Mouse (Mus musculus) intestine, embryonic 16.5 days (tissue): ENCODE measurements at regions not wholly inside any gene's neighbourhood (a gene's known extent, or its start where the extent isn't known, plus 50 kb on each side); places are given as distances from the start of the nearest gene placed in this dataset.

Experiments used
- ATAC-seq: fragments of 200-750 bp; cut with Nextera tagmentation; 2 replicates; pipeline ENCODE4 v1.8.0; 2017; ENCODE audit warnings: moderate TSS enrichment, moderate library complexity
- H3K27ac ChIP-seq: fragments of 300-500 bp; sonication (generic); 2 replicates; pipeline ENCODE4 v1.5.1; 2014; ENCODE audit warnings: mild to moderate bottlenecking, low read length
- H3K27me3 ChIP-seq: fragments of 300-500 bp; sonication (generic); replicated peaks from 2 replicates; pipeline ENCODE4 v1.6.1; 2014; ENCODE audit warnings: low read length, control low read depth, mixed read lengths; ENCODE audit not compliant: control insufficient read depth, insufficient read depth
- H3K36me3 ChIP-seq: fragments of 300-500 bp; sonication (generic); 2 replicates; pipeline ENCODE4 v1.6.1; 2014; ENCODE audit warnings: low read length, control low read depth; ENCODE audit not compliant: control insufficient read depth, insufficient read depth
- H3K4me1 ChIP-seq: fragments of 300-500 bp; sonication (generic); 2 replicates; pipeline ENCODE4 v1.6.1; 2014; ENCODE audit warnings: low read length, control low read depth, mixed read lengths; ENCODE audit not compliant: control insufficient read depth, insufficient read depth
- H3K4me2 ChIP-seq: fragments of 300-500 bp; sonication (generic); 2 replicates; pipeline ENCODE4 v1.6.1; 2014; ENCODE audit warnings: low read depth, low read length, control low read depth
- H3K4me3 ChIP-seq: fragments of 300-500 bp; sonication (generic); 2 replicates; pipeline ENCODE4 v1.5.1; 2014; ENCODE audit warnings: mild to moderate bottlenecking, low read length
- H3K9ac ChIP-seq: fragments of 300-500 bp; sonication (generic); 2 replicates; pipeline ENCODE4 v1.6.1; 2014; ENCODE audit warnings: low read depth, low read length
- H3K9me3 ChIP-seq: fragments of 300-500 bp; sonication (generic); 2 replicates; pipeline ENCODE4 v1.6.1; 2016; ENCODE audit warnings: low read length, control low read depth; ENCODE audit not compliant: control insufficient read depth
- WGBS: fragments of 180-500 bp; shearing (Covaris S2); extraction: QIAGEN DNeasy Blood & Tissue Kit; methylation state at CpG from one replicate; pipeline ENCODE4 v1.1.7; 2014; 5-methylcytosine and 5-hydroxymethylcytosine counted together

- 71% methylated on average over 12 of the region's 12 CpGs for WGBS
- ATAC-seq, result peak; percentile 45; the same call in 1 of the 2 replicates
These were observed 164.4 kb upstream of the Irf2bp2 start for GRCm38 (mm10) chr8:126757951-126758757.

GRCm38 (mm10) chr8:126756300-126757097 is 162.7 kb upstream of the Irf2bp2 start:
- no peak overlapping the region for H3K27ac ChIP-seq
- no peak for ATAC-seq
- H3K4me3 ChIP-seq, result no peak overlapping the region
- H3K4me1 ChIP-seq, result no peaks in the 10 kb centered on the region; the same call in none of the 2 replicates
- no peaks in the 10 kb centered on the region for H3K9me3 ChIP-seq
- H3K9ac ChIP-seq, result no peak overlapping the region
- 76% methylated on average over 8 of the region's 8 CpGs for WGBS
- H3K4me2 ChIP-seq, result no peak overlapping the region
- no peaks in the 10 kb centered on the region for H3K27me3 ChIP-seq
- no peaks in the 10 kb centered on the region for H3K36me3 ChIP-seq

More at GRCm38 (mm10) chr8:126757951-126758757, 164.4 kb upstream of the Irf2bp2 start:
- Histone ChIP-seq H3K4me3 (no peak overlapping the region), H3K4me2 (no peak overlapping the region), H3K4me1 (no peaks in the 10 kb centered on the region; the same call in 1 of the 2 replicates), H3K36me3 (no peaks in the 10 kb centered on the region), H3K27me3 (no peaks in the 10 kb centered on the region), H3K27ac (peak overlapping the region; percentile 1; the same call in 1 of the 2 replicates), H3K9ac (no peak overlapping the region), H3K9me3 (no peaks in the 10 kb centered on the region)

- Histone ChIP-seq H3K4me1 (peaks cover under 1% of the 10 kb centered on the region), H3K4me2 (no peak overlapping the region), H3K4me3 (no peak overlapping the region), H3K9ac (no peak overlapping the region), H3K27me3 (no peaks in the 10 kb centered on the region), H3K9me3 (no peaks in the 10 kb centered on the region), H3K36me3 (no peaks in the 10 kb centered on the region), H3K27ac (no peak overlapping the region)
- no peak for ATAC-seq
- 89% methylated on average over 5 of the region's 5 CpGs for WGBS
These were observed 161.9 kb upstream of the Irf2bp2 start for GRCm38 (mm10) chr8:126755669-126756068.

GRCm38 (mm10) chr8:126754361-126754809 is 160.6 kb upstream of the Irf2bp2 start:
- WGBS, result 85% methylated on average over 8 of the region's 8 CpGs
- Histone ChIP-seq H3K9me3 (no peaks in the 10 kb centered on the region), H3K27ac (no peak overlapping the region), H3K36me3 (no peaks in the 10 kb centered on the region), H3K4me3 (no peak overlapping the region), H3K4me1 (peaks cover 4% of the 10 kb centered on the region), H3K4me2 (no peak overlapping the region), H3K9ac (no peak overlapping the region), H3K27me3 (no peaks in the 10 kb centered on the region)
- no peak for ATAC-seq

GRCm38 (mm10) chr8:126753059-126753855 is 159.5 kb upstream of the Irf2bp2 start:
- Histone ChIP-seq H3K9me3 (no peaks in the 10 kb centered on the region), H3K9ac (no peak overlapping the region), H3K4me1 (peaks cover 4% of the 10 kb centered on the region), H3K4me3 (no peak overlapping the region), H3K27me3 (no peaks in the 10 kb centered on the region), H3K27ac (no peak overlapping the region), H3K4me2 (no peak overlapping the region), H3K36me3 (no peaks in the 10 kb centered on the region)
- WGBS, result 64% methylated on average over 4 of the region's 4 CpGs
- no peak for ATAC-seq

GRCm38 (mm10) chr8:126751416-126752140 is 157.8 kb upstream of the Irf2bp2 start:
- H3K4me1 ChIP-seq, result peaks cover 4% of the 10 kb centered on the region
- H3K9ac ChIP-seq, result no peak overlapping the region
- 0 out of 2 replicates have a peak overlapping the region, but pooled peaks have one; percentile 31 for H3K27ac ChIP-seq
- no peaks in the 10 kb centered on the region for H3K27me3 ChIP-seq
- no peak for ATAC-seq
- H3K9me3 ChIP-seq, result no peaks in the 10 kb centered on the region
- H3K36me3 ChIP-seq, result no peaks in the 10 kb centered on the region
- H3K4me2 ChIP-seq, result no peak overlapping the region
- H3K4me3 ChIP-seq, result no peak overlapping the region
- 61% methylated on average over 6 of the region's 6 CpGs for WGBS

GRCm38 (mm10) chr8:126745992-126746775 is 152.4 kb upstream of the Irf2bp2 start:
- Histone ChIP-seq H3K4me3 (no peak overlapping the region), H3K4me2 (no peak overlapping the region), H3K27me3 (no peaks in the 10 kb centered on the region), H3K27ac (no peak overlapping the region), H3K9me3 (no peaks in the 10 kb centered on the region), H3K4me1 (peaks cover 11% of the 10 kb centered on the region; the same call in 1 of the 2 replicates), H3K36me3 (no peaks in the 10 kb centered on the region), H3K9ac (no peak overlapping the region)
- whole genome bisulfite sequencing, result 76% methylated on average over 18 of the region's 18 CpGs
- no peak for ATAC-seq

- Histone ChIP-seq H3K9me3 (no peaks in the 10 kb centered on the region), H3K27ac (no peak overlapping the region; the same call in 1 of the 2 replicates), H3K4me1 (peaks cover 12% of the 10 kb centered on the region), H3K4me2 (no peak overlapping the region), H3K36me3 (no peaks in the 10 kb centered on the region), H3K4me3 (no peak overlapping the region), H3K27me3 (no peaks in the 10 kb centered on the region), H3K9ac (no peak overlapping the region)
- 43% methylated on average over 10 of the region's 10 CpGs for WGBS
- no peak for ATAC-seq
These were observed 151.1 kb upstream of the Irf2bp2 start for GRCm38 (mm10) chr8:126744747-126745382.
